Mouse (Mus musculus): ENCODE measurements around the gene Rdh9.

Gene Rdh9

GRCm38 (mm10) chr10:127776011-127776410, at the start of gene Rdh9:
TSS of gene Rdh9 (plus strand) at chr10:127776386.
- in situ Hi-C loops (cut with MseI, MboI): no loop called here

GRCm38 (mm10) chr10:127728437-127728836, 47.7 kb upstream of the Rdh9 start:
- in situ Hi-C loops (cut with MseI, MboI): loop anchor here in 1 of 2 experiments (5.0 kb wide), 1 partner anchor 36 kb away; no protein-coding TSS in a partner anchor

GRCm38 (mm10) chr10:127730285-127730932, 45.8 kb upstream of the Rdh9 start:
- in situ Hi-C loops (cut with MseI, MboI): loop anchor here in 1 of 2 experiments (5.0 kb wide), 2 partner anchors 33 to 88 kb away; partner anchors contain the start of gene Stat6

- in situ Hi-C loops (cut with MseI, MboI): loop anchor here in 1 of 2 experiments (5.0 kb wide), 2 partner anchors 34 to 89 kb away; partner anchors contain the start of gene Stat6
These were observed 45.3 kb upstream of the Rdh9 start for GRCm38 (mm10) chr10:127730933-127731310.

GRCm38 (mm10) chr10:127731397-127731796, 44.8 kb upstream of the Rdh9 start:
- in situ Hi-C loops (cut with MseI, MboI): loop anchor here in 1 of 2 experiments (5.0 kb wide), 2 partner anchors 34 to 89 kb away; partner anchors contain the start of gene Stat6

GRCm38 (mm10) chr10:127734434-127734833, 41.8 kb upstream of the Rdh9 start:
- in situ Hi-C loops (cut with MseI, MboI): loop anchor here in 1 of 2 experiments (5.0 kb wide), 2 partner anchors 37 to 92 kb away; partner anchors contain the start of gene Stat6

- in situ Hi-C loops (cut with MseI, MboI): loop anchor here in 1 of 2 experiments (5.0 kb wide), 1 partner anchor 201 kb away; no protein-coding TSS in a partner anchor
These were observed 39.9 kb upstream of the Rdh9 start for GRCm38 (mm10) chr10:127736266-127736665.

GRCm38 (mm10) chr10:127736916-127737315, 39.3 kb upstream of the Rdh9 start:
- in situ Hi-C loops (cut with MseI, MboI): loop anchor here in 1 of 2 experiments (5.0 kb wide), 1 partner anchor 200 kb away; no protein-coding TSS in a partner anchor

- in situ Hi-C loops (cut with MseI, MboI): loop anchor here in 1 of 2 experiments (5.0 kb wide), 1 partner anchor 200 kb away; no protein-coding TSS in a partner anchor
These were observed 38.6 kb upstream of the Rdh9 start for GRCm38 (mm10) chr10:127737552-127737951.

GRCm38 (mm10) chr10:127738151-127738882, 37.9 kb upstream of the Rdh9 start:
- in situ Hi-C loops (cut with MseI, MboI): loop anchor here in 1 of 2 experiments (5.0 kb wide), 1 partner anchor 199 kb away; no protein-coding TSS in a partner anchor

- in situ Hi-C loops (cut with MseI, MboI): loop anchor here in 1 of 2 experiments (5.0 kb wide), 1 partner anchor 198 kb away; no protein-coding TSS in a partner anchor
These were observed 37.0 kb upstream of the Rdh9 start, which contains the start of gene Zbtb39 for GRCm38 (mm10) chr10:127739083-127739660. TSS of gene Zbtb39 (plus strand) at chr10:127739538.

- in situ Hi-C loops (cut with MseI, MboI): loop anchor here in 1 of 2 experiments (5.0 kb wide), 1 partner anchor 198 kb away; no protein-coding TSS in a partner anchor
These were observed 36.5 kb upstream of the Rdh9 start for GRCm38 (mm10) chr10:127739661-127740161.

GRCm38 (mm10) chr10:127744661-127745060, 31.5 kb upstream of the Rdh9 start:
- in situ Hi-C loops (cut with MseI, MboI): loop anchor here in 1 of 2 experiments (5.0 kb wide), 1 partner anchor 193 kb away; no protein-coding TSS in a partner anchor

GRCm38 (mm10) chr10:127745886-127746285, 30.3 kb upstream of the Rdh9 start:
- in situ Hi-C loops (cut with MseI, MboI): loop anchor here in 1 of 2 experiments (5.0 kb wide), 1 partner anchor 191 kb away; no protein-coding TSS in a partner anchor

- in situ Hi-C loops (cut with MseI, MboI): loop anchor here in 1 of 2 experiments (5.0 kb wide), 1 partner anchor 190 kb away; no protein-coding TSS in a partner anchor
These were observed 28.9 kb upstream of the Rdh9 start for GRCm38 (mm10) chr10:127747254-127747653.

- in situ Hi-C loops (cut with MseI, MboI): loop anchor here in 1 of 2 experiments (5.0 kb wide), 1 partner anchor 188 kb away; no protein-coding TSS in a partner anchor
These were observed 27.2 kb upstream of the Rdh9 start for GRCm38 (mm10) chr10:127748847-127749612.

GRCm38 (mm10) chr10:127750136-127750777, 25.9 kb upstream of the Rdh9 start:
- in situ Hi-C loops (cut with MseI, MboI): no loop called here

GRCm38 (mm10) chr10:127751548-127751947, 24.6 kb upstream of the Rdh9 start, which contains the start of gene Gpr182:
TSS of gene Gpr182 (minus strand) at chr10:127751732.
- in situ Hi-C loops (cut with MseI, MboI): no loop called here

- in situ Hi-C loops (cut with MseI, MboI): no loop called here
These were observed 21.5 kb upstream of the Rdh9 start for GRCm38 (mm10) chr10:127754566-127755166.
